Mouse (Mus musculus) thymus, adult 2 months (tissue): ENCODE measurements around the gene Itm2b.

ENCODE experiments used
- CTCF ChIP-seq: fragments of 200-500 bp; IDR thresholded peaks from 2 replicates; pipeline ENCODE4 v1.5.1; 2012; ENCODE audit warnings: mild to moderate bottlenecking, control low read depth, low read length, moderate library complexity, borderline replicate concordance; ENCODE audit not compliant: control insufficient read depth, poor library complexity, insufficient read depth; ENCODE audit errors: extremely low read depth
- POLR2A ChIP-seq: fragments of 200-500 bp; IDR thresholded peaks from 2 replicates; pipeline ENCODE4 v1.6.1; 2012; ENCODE audit warnings: mild to moderate bottlenecking, low read length, control low read depth, moderate library complexity; ENCODE audit not compliant: control insufficient read depth, poor library complexity, insufficient read depth; ENCODE audit errors: extremely low read depth

DNA sequence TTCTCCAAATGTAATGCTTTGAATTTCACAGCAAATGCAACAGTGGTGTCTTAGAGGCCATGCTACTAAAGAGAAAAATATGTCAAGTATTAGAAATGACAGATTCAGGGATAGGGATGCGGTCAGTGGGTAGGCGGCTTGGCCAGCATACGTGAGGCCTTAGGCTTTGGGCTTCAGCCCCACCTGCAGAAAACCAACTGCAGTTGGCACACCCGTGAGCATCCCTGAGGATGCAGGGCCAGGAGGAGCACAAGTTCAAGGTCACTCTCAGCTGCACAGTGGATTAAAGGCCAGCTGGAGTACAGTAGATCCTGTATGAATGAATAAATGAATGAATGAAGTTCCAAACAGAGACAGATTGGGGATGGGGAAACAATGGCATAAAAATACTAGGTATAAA, 12.1 kb downstream of the Itm2b start:
- no peak for TF ChIP-seq CTCF
- TF ChIP-seq POLR2A = no peak
